Comparison of ENCODE assay signal across 25 mouse cellular contexts in genomic region chr11:106340990-106341520, GRCm38 (mm10). TPM values are rescaled to one million over a fixed set of nuclear protein-coding genes. Genes with fewer than 3 reads are reported as not detected.
DNase-seq lines count a peak whose midpoint lies in the region; ATAC-seq and TF ChIP-seq lines count a peak whose summit lies in the region.
"Had no signal": no experiment of that assay in that cellular context is flagged by ENCODE, and none has a peak within 500 bp of the region (broad histone marks: within the 10 kb centered on the region; RNA-seq: fewer than 3 reads in every experiment).

No protein-coding gene starts in this region.

- H3K9me3 ChIP-seq in kidney, embryonic 16.5 days (ENCODE audit: low read length), result no peaks in the 10 kb centered on the region
- H3K9me3 ChIP-seq: embryonic facial prominence, embryonic 12.5 days; limb, embryonic 13.5 days; liver, embryonic 13.5 days; lung, embryonic 15.5 days; midbrain, embryonic 12.5 days had no signal

- no peak for TF ChIP-seq POLR2A in kidney, adult 2 months (IDR thresholded peaks at IDR 0.05; ENCODE audit: low read depth, low read length)

- no peaks in the 10 kb centered on the region for H3K4me1 ChIP-seq in kidney, adult 2 months (ENCODE audit: control insufficient read depth, insufficient read depth, low read length)
- H3K4me1 ChIP-seq in kidney, embryonic 16.5 days (ENCODE audit: insufficient read depth, low read length), result no peaks in the 10 kb centered on the region
- H3K4me1 ChIP-seq: liver, embryonic 13.5 days had no signal

- WGBS in kidney, adult 2 months, result 72% methylated on average over 9 of the region's 9 CpGs
- WGBS in kidney, embryonic 16.5 days, result 72% methylated on average over 9 of the region's 9 CpGs

- ATAC-seq in kidney, embryonic 16.5 days (ENCODE audit: low FRiP score, low TSS enrichment), result no peak
- ATAC-seq: forebrain, embryonic 14.5 days had no signal

- no peaks in the 10 kb centered on the region for H3K27me3 ChIP-seq in kidney, adult 2 months (replicated peaks; ENCODE audit: control insufficient read depth, insufficient read depth, low read length)
- H3K27me3 ChIP-seq in kidney, embryonic 16.5 days (ENCODE audit: insufficient read depth, low read length), result no peaks in the 10 kb centered on the region
- H3K27me3 ChIP-seq: embryonic facial prominence, embryonic 12.5 days; limb, embryonic 13.5 days; liver, embryonic 13.5 days; lung, embryonic 15.5 days had no signal

- H3K36me3 ChIP-seq in kidney, adult 2 months (ENCODE audit: control insufficient read depth, insufficient read depth, low read length), result no peaks in the 10 kb centered on the region
- no peaks in the 10 kb centered on the region for H3K36me3 ChIP-seq in kidney, embryonic 16.5 days (ENCODE audit: insufficient read depth, low read length)
- H3K36me3 ChIP-seq: embryonic facial prominence, embryonic 12.5 days; limb, embryonic 13.5 days; liver, embryonic 13.5 days; lung, embryonic 15.5 days; midbrain, embryonic 12.5 days had no signal

- no peak for TF ChIP-seq CTCF in kidney, adult 2 months (conservative IDR thresholded peaks at IDR 0.05; ENCODE audit: insufficient read depth, insufficient read length, low read depth, low read length)

- H3K27ac ChIP-seq in kidney, adult 2 months (ENCODE audit: insufficient read depth, low read depth, low read length), result no peak overlapping the region
- H3K27ac ChIP-seq in kidney, embryonic 16.5 days (ENCODE audit: low read length), result no peak overlapping the region
- H3K27ac ChIP-seq: embryonic facial prominence, embryonic 12.5 days; limb, embryonic 13.5 days; liver, embryonic 13.5 days; lung, embryonic 15.5 days; macrophage; midbrain, embryonic 12.5 days had no signal

- DNase-seq in kidney, adult 2 months, result peak; percentile 46
- peak; percentile 27 for DNase-seq in adrenal gland, postnatal 10 days
- DNase-seq in adrenal gland, postnatal 14 days, result peak; percentile 53
- DNase-seq in gastrocnemius, postnatal 25 days, result peak; percentile 63
- no peak for DNase-seq in layer of hippocampus, postnatal 14 days (ENCODE audit: low spot score in 2 of 2)
- DNase-seq in ovary, adult 18-20 months (ENCODE audit: low spot score), result no peak
- DNase-seq: cerebellum, adult 9-11 months; heart, adult 18-20 months; liver, embryonic 13.5 days; thymus, postnatal 25 days had no signal

- no peak overlapping the region for H3K9ac ChIP-seq in kidney, embryonic 16.5 days (replicated peaks; ENCODE audit: low read length)
- H3K9ac ChIP-seq: embryonic facial prominence, embryonic 12.5 days; limb, embryonic 13.5 days; liver, embryonic 13.5 days; lung, embryonic 15.5 days; midbrain, embryonic 12.5 days had no signal

- H3K4me2 ChIP-seq in kidney, embryonic 16.5 days (replicated peaks; ENCODE audit: low read depth, low read length), result no peak overlapping the region
- H3K4me2 ChIP-seq: embryonic facial prominence, embryonic 12.5 days; limb, embryonic 13.5 days; liver, embryonic 13.5 days; lung, embryonic 15.5 days; midbrain, embryonic 12.5 days had no signal

- no peak overlapping the region for H3K4me3 ChIP-seq in kidney, adult 2 months (ENCODE audit: insufficient read depth, low read depth, low read length)
- no peak overlapping the region for H3K4me3 ChIP-seq in kidney, embryonic 16.5 days (ENCODE audit: low read length)
- H3K4me3 ChIP-seq: embryonic facial prominence, embryonic 12.5 days; erythroblast, embryonic 14.5 days; limb, embryonic 13.5 days; liver, embryonic 13.5 days; lung, embryonic 15.5 days; midbrain, embryonic 12.5 days had no signal

RNA-seq across cellular contexts. Expression of gene Scn4a, which starts 12.0 kb away (rescaled TPM):
- 0.11 and 1.9 TPM in 2 replicates for polyA plus RNA-seq in kidney, adult 2 months (2012; rRNA removed)
- polyA plus RNA-seq in kidney, embryonic 16.5 days (2015; fragmentation: Nextera tagmentation; extraction: Ambion mirVana), result 0.41 and 0.47 TPM in 2 replicates
- 10 to 100 TPM in 1 of 2 experiments, 1 to 10 TPM in 1; 2.0 to 13.3 TPM for total RNA-seq in adrenal gland, postnatal 10 days (2021)
- total RNA-seq in adrenal gland, postnatal 14 days (2021), result 0.44 and 0.49 TPM in 2 replicates
- 100 to 1,000 TPM; 310 to 342 TPM for total RNA-seq in gastrocnemius, postnatal 25 days (2021)
- not detected for total RNA-seq in layer of hippocampus, postnatal 14 days (2021)
- polyA plus RNA-seq: erythroblast, embryonic 14.5 days; forebrain, embryonic 14.5 days; midbrain, embryonic 12.5 days had no signal

RNA-seq across cellular contexts. Expression of gene Prr29, which starts 24.2 kb away (rescaled TPM):
- 0.12 and 0.58 TPM in 2 replicates for polyA plus RNA-seq in kidney, adult 2 months (2012; rRNA removed)
- 0.36 and 0.39 TPM in 2 replicates for polyA plus RNA-seq in kidney, embryonic 16.5 days (2015; fragmentation: Nextera tagmentation; extraction: Ambion mirVana)
- total RNA-seq in adrenal gland, postnatal 10 days (2021), result 1 to 10 TPM in 1 of 2 experiments, not detected in 1; 1.2 TPM
- total RNA-seq in adrenal gland, postnatal 14 days (2021), result not detected in 2 replicates
- 1 to 10 TPM; 7.0 to 8.0 TPM for total RNA-seq in gastrocnemius, postnatal 25 days (2021)
- total RNA-seq in layer of hippocampus, postnatal 14 days (2021), result under 1 TPM in 1 of 2 experiments, not detected in 1; 0.74 TPM
- total RNA-seq: left cerebral cortex, postnatal 14 days; monocyte, adult 5-6 weeks had no signal
- polyA plus RNA-seq: brain, embryonic 14.5 days; embryonic facial prominence, embryonic 12.5 days; erythroblast, embryonic 14.5 days; forebrain, embryonic 14.5 days; hindbrain, embryonic 11.5 days; liver, embryonic 13.5 days; macrophage; midbrain, embryonic 12.5 days; neural tube, embryonic 11.5 days had no signal

RNA-seq across cellular contexts. Expression of gene Cd79b, which starts 26.5 kb away (rescaled TPM):
- polyA plus RNA-seq in kidney, adult 2 months (2012; rRNA removed), result 2.7 and 17.9 TPM in 2 replicates
- polyA plus RNA-seq in kidney, embryonic 16.5 days (2015; fragmentation: Nextera tagmentation; extraction: Ambion mirVana), result 6.9 and 7.2 TPM in 2 replicates
- total RNA-seq in adrenal gland, postnatal 10 days (2021), result 10 to 100 TPM; 10.9 to 11.6 TPM
- total RNA-seq in adrenal gland, postnatal 14 days (2021), result 5.5 and 33.1 TPM in 2 replicates
- total RNA-seq in gastrocnemius, postnatal 25 days (2021), result under 1 TPM; 0.51 to 0.70 TPM
- under 1 TPM; 0.43 to 0.67 TPM for total RNA-seq in layer of hippocampus, postnatal 14 days (2021)
- total RNA-seq: left cerebral cortex, postnatal 14 days had no signal

RNA-seq across cellular contexts. Expression of gene Gh, which starts 39.4 kb away (rescaled TPM):
- polyA plus RNA-seq in kidney, adult 2 months (2012; rRNA removed), result 0.16 TPM in 1 of 2 replicates, not detected in the other
- not detected in 2 replicates for polyA plus RNA-seq in kidney, embryonic 16.5 days (2015; fragmentation: Nextera tagmentation; extraction: Ambion mirVana)
- not detected for total RNA-seq in adrenal gland, postnatal 10 days (2021)
- total RNA-seq in adrenal gland, postnatal 14 days (2021), result not detected in 2 replicates
- total RNA-seq in gastrocnemius, postnatal 25 days (2021), result not detected
- total RNA-seq in layer of hippocampus, postnatal 14 days (2021), result not detected
- total RNA-seq: heart, adult 18-20 months; layer of hippocampus, postnatal 10 days; left cerebral cortex, postnatal 14 days; monocyte, adult 5-6 weeks had no signal
- polyA plus RNA-seq: brain, embryonic 14.5 days; embryonic facial prominence, embryonic 12.5 days; erythroblast, embryonic 14.5 days; forebrain, embryonic 14.5 days; heart, embryonic 16.5 days; hindbrain, embryonic 11.5 days; limb, embryonic 13.5 days; liver, embryonic 13.5 days; lung, embryonic 15.5 days; macrophage; midbrain, embryonic 12.5 days; neural tube, embryonic 11.5 days had no signal

RNA-seq across cellular contexts. Expression of gene Icam2, which starts 46.8 kb away (rescaled TPM):
- 35.0 and 38.1 TPM in 2 replicates for polyA plus RNA-seq in kidney, adult 2 months (2012; rRNA removed)
- polyA plus RNA-seq in kidney, embryonic 16.5 days (2015; fragmentation: Nextera tagmentation; extraction: Ambion mirVana), result 87.8 and 95.9 TPM in 2 replicates
- total RNA-seq in adrenal gland, postnatal 10 days (2021), result 10 to 100 TPM; 28.0 to 31.9 TPM
- total RNA-seq in adrenal gland, postnatal 14 days (2021), result 24.6 and 27.6 TPM in 2 replicates
- 1 to 10 TPM; 4.3 to 7.2 TPM for total RNA-seq in gastrocnemius, postnatal 25 days (2021)
- 1 to 10 TPM; 4.5 to 5.9 TPM for total RNA-seq in layer of hippocampus, postnatal 14 days (2021)

Comparison
In these comparisons a context has a peak if more than half of its experiments do, and no peak if none do; other contexts are left out.
1. DNase-seq: peak in kidney, adult 2 months (single experiment), adrenal gland, postnatal 10 days (single experiment), adrenal gland, postnatal 14 days (single experiment) and gastrocnemius, postnatal 25 days (single experiment); none in layer of hippocampus, postnatal 14 days (0 of 2) and ovary, adult 18-20 months (single experiment).
2. RNA of gene Scn4a, which starts 12.0 kb away (total RNA-seq): 310 to 342 TPM in gastrocnemius, postnatal 25 days; 2.0 to 13.3 TPM in adrenal gland, postnatal 10 days, 0.44 to 0.49 TPM in adrenal gland, postnatal 14 days and not detected in layer of hippocampus, postnatal 14 days; every median in the first group is over 10 times any median in the second.